Mouse (Mus musculus) layer of hippocampus, adult 11-12 months (tissue): ENCODE results near the gene Smim5.
"Not testable (repeated sequence)": the region's sequence is repeated elsewhere in the genome, so short reads cannot be mapped to it uniquely, and the experiment has no call there.

Experiments
- DNase-seq: peaks from one replicate; pipeline ENCODE4 v3.0.0; 2022; ENCODE audit warnings: low spot score

Smim5 gene

GRCm38 (mm10) chr11:115899486-115900266 is at the start of gene Smim5:
TSS of gene Smim5 (plus strand) at chr11:115899966.
- no peak for DNase-seq

- DNase-seq, result no peak
Measured at GRCm38 (mm10) chr11:115854674-115855073, 45.1 kb upstream of the Smim5 start.

DNA sequence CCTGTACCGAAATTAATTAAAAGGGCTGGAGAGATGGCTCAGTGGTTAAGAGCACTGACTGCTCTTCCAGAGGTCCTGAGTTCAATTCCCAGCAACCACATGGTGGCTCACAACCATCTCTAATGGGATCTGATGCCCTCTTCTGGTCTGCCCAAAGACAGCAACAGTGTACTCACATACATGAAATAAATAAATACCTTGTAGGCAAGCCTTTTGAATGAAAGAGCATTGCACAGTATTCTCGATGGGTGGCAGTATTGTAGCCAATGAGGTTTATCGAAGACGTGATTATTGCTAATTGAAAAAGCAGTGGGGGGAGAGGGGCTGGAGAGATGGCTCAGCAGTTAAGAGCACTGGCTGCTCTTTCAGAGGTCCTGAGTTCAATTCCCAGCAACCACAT is 42.6 kb upstream of the Smim5 start:
- DNase-seq, result not testable (repeated sequence)

GRCm38 (mm10) chr11:115857936-115858335 is 41.8 kb upstream of the Smim5 start:
- no peak for DNase-seq

- DNase-seq, result no peak
Measured at GRCm38 (mm10) chr11:115858354-115858753, 41.4 kb upstream of the Smim5 start, which contains the start of gene Myo15b. TSS of gene Myo15b (plus strand) at chr11:115858406.

DNA sequence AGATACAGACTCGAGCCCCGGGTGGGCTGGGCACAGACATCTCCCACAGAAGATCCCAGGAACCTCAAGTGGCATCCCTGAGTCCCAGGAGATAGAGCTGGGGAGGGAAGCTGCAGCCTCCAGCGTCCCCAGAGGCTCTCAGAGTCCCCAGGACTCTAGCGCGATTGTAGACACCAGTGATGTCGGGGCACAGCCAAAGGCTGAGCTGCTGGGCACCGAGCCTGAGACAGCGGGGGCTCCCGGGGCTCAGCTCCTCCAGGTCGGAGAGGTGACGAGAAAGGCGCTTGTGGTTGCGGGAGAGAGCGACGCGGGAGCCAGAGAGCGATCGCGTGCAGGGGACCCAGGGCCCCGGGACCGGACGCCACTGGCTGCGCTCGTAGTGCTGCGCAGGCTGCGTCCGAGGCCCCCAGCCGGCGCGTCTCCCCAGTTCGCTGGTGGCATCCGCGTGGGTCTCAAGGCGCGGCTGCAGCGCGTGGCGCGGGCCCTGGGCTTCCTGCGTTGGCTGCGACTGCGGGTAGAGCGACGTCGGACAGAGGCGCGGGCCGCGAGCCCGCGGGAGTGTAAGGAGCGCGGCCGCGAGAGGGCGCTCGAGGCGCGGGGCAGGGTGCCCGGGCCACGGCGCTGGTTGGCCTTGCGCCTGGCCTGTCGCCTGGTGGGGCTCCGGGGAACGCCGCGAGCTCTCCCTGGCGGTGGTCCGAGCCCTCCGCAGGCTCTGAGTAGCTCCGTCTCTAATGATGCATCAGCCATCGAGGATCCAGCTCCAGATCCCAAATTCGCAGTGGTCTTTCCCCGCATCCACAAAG is 40.4 kb upstream of the Smim5 start:
- peak; percentile 72 for DNase-seq

DNA sequence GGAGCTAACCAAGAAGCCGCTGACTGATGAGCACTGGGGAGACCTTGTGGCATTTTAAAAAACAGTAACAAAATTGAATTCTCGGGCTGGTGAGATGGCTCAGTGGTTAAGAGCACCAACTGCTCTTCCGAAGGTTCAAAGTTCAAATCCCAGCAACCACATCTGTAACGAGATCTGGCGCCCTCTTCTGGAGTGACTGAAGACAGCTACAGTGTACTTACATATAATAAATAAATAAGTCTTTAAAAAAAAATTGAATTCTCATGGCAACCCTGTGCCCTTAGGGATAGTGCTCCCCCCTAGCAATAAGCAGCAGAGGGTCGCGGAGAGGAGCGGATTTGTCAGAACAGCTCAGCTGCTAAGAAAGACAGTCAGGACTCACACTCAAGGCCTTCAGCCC is 35.9 kb upstream of the Smim5 start:
- no peak for DNase-seq

DNA sequence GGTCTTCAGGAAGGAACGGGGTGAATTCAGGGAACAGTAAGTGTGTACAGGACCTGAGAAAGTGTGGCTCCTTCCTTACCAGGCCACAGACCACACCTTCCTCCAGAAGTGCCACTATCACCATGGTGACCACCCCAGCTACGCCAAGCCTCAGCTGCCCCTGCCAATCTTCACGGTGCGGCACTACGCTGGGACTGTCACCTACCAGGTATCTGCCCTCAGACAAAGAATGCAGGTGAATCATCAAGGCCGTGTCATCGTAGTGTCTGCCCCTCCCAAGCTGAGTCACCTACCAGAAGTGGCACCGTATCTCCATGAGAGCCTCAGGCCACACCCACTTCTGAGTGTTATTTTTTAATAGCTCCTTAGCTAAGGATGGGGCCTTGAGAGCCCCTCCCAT is 30.4 kb upstream of the Smim5 start:
- no peak for DNase-seq

- DNase-seq, result no peak
Measured at GRCm38 (mm10) chr11:115872437-115872836, 27.3 kb upstream of the Smim5 start.

DNA sequence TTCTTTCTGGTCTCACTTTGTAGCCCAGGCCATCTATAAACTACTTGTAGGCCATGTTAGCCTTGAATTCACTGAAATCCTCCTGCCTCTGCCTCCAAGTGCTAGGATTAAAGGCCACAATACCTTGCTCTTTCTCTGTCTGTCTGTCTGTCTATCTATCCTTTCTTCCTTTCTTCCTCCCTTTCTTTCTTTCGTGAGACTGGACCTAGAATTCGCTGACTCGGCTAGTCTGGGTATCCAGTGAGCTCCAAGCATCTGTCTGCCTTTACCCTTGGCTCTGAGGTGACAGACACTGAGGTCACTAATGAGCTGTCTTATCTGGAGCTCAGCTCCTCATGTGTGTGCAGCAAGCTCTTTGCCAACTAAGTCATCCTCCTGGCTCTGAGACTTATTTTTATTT is 23.8 kb upstream of the Smim5 start:
- DNase-seq, result no peak

GRCm38 (mm10) chr11:115876438-115876837 is 23.3 kb upstream of the Smim5 start:
- DNase-seq, result no peak

- no peak for DNase-seq
Measured at GRCm38 (mm10) chr11:115877174-115877755, 22.5 kb upstream of the Smim5 start.

DNA sequence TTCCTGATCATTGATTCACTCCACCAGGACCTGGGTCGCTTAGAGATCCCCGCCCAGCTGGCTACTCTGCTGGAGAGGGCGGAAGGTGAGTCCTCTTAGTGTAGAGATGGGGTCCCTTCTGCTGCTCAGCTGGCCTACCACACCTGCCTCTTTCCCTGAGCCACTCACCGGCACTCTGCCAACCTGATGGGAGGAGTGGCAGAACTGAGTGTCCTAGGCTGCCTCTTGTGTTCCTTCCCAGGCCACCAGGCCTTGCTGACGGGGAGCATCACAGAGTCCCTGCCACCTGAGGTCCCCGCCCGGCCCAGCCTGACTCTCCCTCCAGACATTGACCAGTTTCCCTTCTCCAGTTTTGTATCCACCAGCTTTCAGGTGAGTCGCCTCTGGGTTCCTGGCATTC is 21.7 kb upstream of the Smim5 start:
- no peak for DNase-seq

DNA sequence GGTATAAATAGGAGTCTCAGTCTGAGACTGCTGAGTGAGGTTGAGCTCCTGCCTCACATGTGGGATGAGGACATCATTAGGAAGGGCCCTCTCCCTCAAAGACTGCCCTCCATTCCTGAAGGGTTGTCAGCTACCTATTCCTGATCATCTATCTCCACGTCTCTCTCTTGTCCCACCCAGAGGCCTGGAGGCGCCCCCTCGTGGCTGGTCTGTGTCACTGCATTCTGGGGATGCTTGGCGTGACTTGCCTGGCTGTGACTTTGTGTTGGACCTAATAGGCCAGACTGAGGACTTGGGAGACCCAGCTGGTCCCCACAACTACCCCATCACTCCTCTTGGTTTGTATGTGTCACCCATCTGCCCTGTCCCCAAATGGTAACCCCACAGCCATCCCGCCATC is 18.8 kb upstream of the Smim5 start:
- no peak for DNase-seq

GRCm38 (mm10) chr11:115883251-115883650 is 16.5 kb upstream of the Smim5 start:
- no peak for DNase-seq

DNA sequence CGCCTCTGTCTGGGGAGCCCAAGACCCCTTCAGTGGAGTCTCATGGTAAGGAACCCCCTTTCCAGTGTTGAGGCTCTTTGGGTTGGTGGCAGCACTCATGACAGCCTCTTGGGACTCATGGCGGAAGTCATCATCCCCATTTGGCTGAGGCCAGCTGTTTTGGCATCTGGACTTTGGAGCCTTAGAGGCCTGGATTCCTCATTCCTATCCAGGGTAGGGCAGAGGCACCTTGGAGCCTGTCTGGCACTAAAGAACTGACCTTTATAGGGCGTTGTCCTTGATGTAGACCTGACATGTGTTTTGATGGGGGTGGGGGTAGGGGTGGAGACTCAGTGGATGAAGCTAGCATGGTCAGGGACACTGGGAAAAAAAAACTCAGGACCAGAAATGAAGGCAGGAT is 15.4 kb upstream of the Smim5 start:
- no peak for DNase-seq

DNA sequence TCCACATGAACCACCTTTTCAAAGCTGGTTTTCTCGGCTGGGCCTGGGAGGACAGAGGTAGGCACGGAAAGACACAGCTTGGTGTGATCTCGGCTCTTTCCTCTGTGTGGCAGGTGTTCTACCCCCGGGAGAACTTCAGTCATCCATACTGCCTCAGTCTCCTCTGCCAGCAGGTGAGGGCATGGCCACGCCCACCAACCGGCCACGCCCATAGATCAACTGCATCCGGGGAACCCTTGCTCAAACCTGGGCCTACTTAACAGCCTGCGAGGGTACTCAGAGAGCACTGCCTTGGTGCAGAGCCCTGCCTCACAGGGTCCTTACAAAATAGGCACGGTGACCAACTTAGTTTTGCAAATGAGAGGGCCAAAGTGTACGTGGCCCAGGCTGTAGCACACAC is 14.5 kb upstream of the Smim5 start:
- no peak for DNase-seq

DNA sequence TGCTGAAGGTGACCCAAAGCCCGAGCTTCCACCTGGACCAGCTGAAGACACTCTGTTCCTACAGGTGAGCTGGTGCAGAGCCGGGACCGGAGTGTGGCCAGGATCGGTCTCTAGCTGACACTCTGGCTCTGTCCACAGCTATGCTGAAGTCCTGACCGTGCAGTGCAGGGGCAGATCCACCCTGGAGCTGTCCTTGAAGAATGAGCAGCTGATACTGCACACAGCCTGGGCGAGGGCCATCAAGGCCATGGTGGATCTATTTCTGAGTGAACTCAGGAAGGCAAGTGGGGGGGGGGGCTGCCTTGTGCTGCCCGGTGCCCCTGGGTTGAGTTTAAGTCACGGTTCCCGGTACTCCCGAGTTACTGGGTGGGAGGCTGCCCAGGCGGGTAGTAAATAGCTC is 13.3 kb upstream of the Smim5 start:
- no peak for DNase-seq

GRCm38 (mm10) chr11:115888020-115888419 is 11.7 kb upstream of the Smim5 start:
- no peak for DNase-seq

- no peak for DNase-seq
Measured at GRCm38 (mm10) chr11:115889159-115889558, 10.6 kb upstream of the Smim5 start.

GRCm38 (mm10) chr11:115892213-115892612 is 7.6 kb upstream of the Smim5 start:
- DNase-seq, result no peak

- no peak for DNase-seq
Measured at GRCm38 (mm10) chr11:115893071-115893470, 6.7 kb upstream of the Smim5 start.
